Mouse (Mus musculus) spleen, postnatal 36 days (tissue): ENCODE results near the gene Srd5a3.

ENCODE experiments used
- DNase-seq, 2 experiments: peaks; one replicate each; pipeline ENCODE4 v3.0.0; 2022; ENCODE audit warnings: low spot score in 2 of 2, mixed read lengths in 1 of 2

The Srd5a3 gene

GRCm38 (mm10) chr5:76153430-76153829, 13.4 kb downstream of the Srd5a3 start:
- DNase-seq = no peak

- no peak for DNase-seq
Observed at GRCm38 (mm10) chr5:76154434-76155165, 14.5 kb downstream of the Srd5a3 start.

- DNase-seq = no peak
Observed at GRCm38 (mm10) chr5:76159555-76159954, 19.5 kb downstream of the Srd5a3 start.

- no peak for DNase-seq
Observed at GRCm38 (mm10) chr5:76160086-76160485, 20.0 kb downstream of the Srd5a3 start.

- peak in 1 of 2 experiments; percentile 16 for DNase-seq
Observed at GRCm38 (mm10) chr5:76161491-76161890, 21.4 kb downstream of the Srd5a3 start.

- no peak for DNase-seq
Observed at GRCm38 (mm10) chr5:76162926-76163325, 22.9 kb downstream of the Srd5a3 start.

- DNase-seq = no peak
Observed at GRCm38 (mm10) chr5:76163828-76164390, 23.8 kb downstream of the Srd5a3 start.

- no peak for DNase-seq
Observed at GRCm38 (mm10) chr5:76164827-76165226, 24.8 kb downstream of the Srd5a3 start.

- DNase-seq = no peak
Observed at GRCm38 (mm10) chr5:76170522-76170921, 30.5 kb downstream of the Srd5a3 start.

- no peak for DNase-seq
Observed at GRCm38 (mm10) chr5:76171039-76171438, 31.0 kb downstream of the Srd5a3 start.

GRCm38 (mm10) chr5:76175051-76175450, 35.0 kb downstream of the Srd5a3 start:
- no peak for DNase-seq

GRCm38 (mm10) chr5:76176411-76176810, 36.3 kb downstream of the Srd5a3 start:
- DNase-seq = no peak

GRCm38 (mm10) chr5:76176841-76177240, 36.8 kb downstream of the Srd5a3 start:
- no peak for DNase-seq

- DNase-seq = no peak
Observed at GRCm38 (mm10) chr5:76177664-76178063, 37.6 kb downstream of the Srd5a3 start.

GRCm38 (mm10) chr5:76179171-76179570, 39.1 kb downstream of the Srd5a3 start:
- no peak for DNase-seq

GRCm38 (mm10) chr5:76179791-76180190, 39.7 kb downstream of the Srd5a3 start:
- no peak for DNase-seq

- DNase-seq = no peak
Observed at GRCm38 (mm10) chr5:76182326-76182725, 42.3 kb downstream of the Srd5a3 start.

GRCm38 (mm10) chr5:76183043-76183749, 43.1 kb downstream of the Srd5a3 start:
- DNase-seq = no peak

GRCm38 (mm10) chr5:76183750-76184261, 43.7 kb downstream of the Srd5a3 start, which contains the start of gene Tmem165:
Gene Tmem165 (plus strand): TSS chr5:76183880.
- peak; percentile 93 to 94 for DNase-seq

GRCm38 (mm10) chr5:76184286-76185080, 44.4 kb downstream of the Srd5a3 start:
- DNase-seq = peak; percentile 55 to 64

GRCm38 (mm10) chr5:76187885-76188284, 47.8 kb downstream of the Srd5a3 start:
- DNase-seq = no peak

GRCm38 (mm10) chr5:76190609-76191008, 50.5 kb downstream of the Srd5a3 start:
- DNase-seq = no peak
